Mouse (Mus musculus) myocyte (in vitro differentiated cells): ENCODE data around the gene Gck. TPM values are rescaled to one million over a fixed set of nuclear protein-coding genes. Genes with fewer than 3 reads are reported as not detected.
"Not testable (repeated sequence)": the region's sequence is repeated elsewhere in the genome, so short reads cannot be mapped to it uniquely, and the experiment has no call there.

Experiments
- H3K27me3 ChIP-seq: one replicate; pipeline ENCODE4 v1.6.1; 2011; ENCODE audit not compliant: control insufficient read depth, insufficient read depth, insufficient read length
- H3K36me3 ChIP-seq: one replicate; pipeline ENCODE4 v1.6.1; 2011; ENCODE audit not compliant: control insufficient read depth, insufficient read depth
- H3K4me2 ChIP-seq: one replicate; pipeline ENCODE4 v1.6.1; 2011; ENCODE audit warnings: low read depth, control low read depth
- H3K4me3 ChIP-seq: one replicate; pipeline ENCODE4 v1.5.1; 2011; ENCODE audit warnings: mild to moderate bottlenecking, control low read depth, moderate library complexity
- H3K79me2 ChIP-seq: one replicate; pipeline ENCODE4 v1.6.1; 2011; ENCODE audit not compliant: control insufficient read depth, insufficient read depth
- H3ac ChIP-seq: one replicate; pipeline ENCODE4 v1.6.1; 2011; ENCODE audit not compliant: control insufficient read depth, insufficient read length
- CEBPB ChIP-seq: IDR thresholded peaks from 2 replicates; pipeline ENCODE4 v1.6.1; 2011; ENCODE audit warnings: mild to moderate bottlenecking, moderate library complexity; ENCODE audit not compliant: poor library complexity, insufficient read depth, severe bottlenecking
- E2F4 ChIP-seq: IDR thresholded peaks from one replicate; pipeline ENCODE4 v1.6.1; 2011; ENCODE audit warnings: mild to moderate bottlenecking, control low read depth, moderate library complexity; ENCODE audit not compliant: insufficient read depth
- MAX ChIP-seq: IDR thresholded peaks from one replicate; pipeline ENCODE4 v1.6.1; 2011; ENCODE audit warnings: low read depth, mild to moderate bottlenecking, control low read depth
- MYOD1 ChIP-seq, 3 experiments: IDR thresholded peaks; one replicate each; pipeline ENCODE4 v1.6.1; 2011; ENCODE audit warnings: control low read depth in 2 of 3, low read depth in 2 of 3, mild to moderate bottlenecking in 2 of 3, moderate library complexity in 1 of 3; ENCODE audit not compliant: insufficient read length in 2 of 3, control insufficient read depth in 1 of 3
- MYOG ChIP-seq, 3 experiments: IDR thresholded peaks; one replicate each; pipeline ENCODE4 v1.6.1; 2011; ENCODE audit warnings: control low read depth in 2 of 3, low read depth in 2 of 3, mild to moderate bottlenecking in 2 of 3; ENCODE audit not compliant: insufficient read length in 2 of 3, control insufficient read depth in 1 of 3, insufficient read depth in 1 of 3
- POLR2A ChIP-seq: IDR thresholded peaks from one replicate; pipeline ENCODE4 v1.6.1; 2011; ENCODE audit warnings: low read depth, mild to moderate bottlenecking, control low read depth, moderate library complexity; ENCODE audit not compliant: insufficient read length
- POLR2AphosphoS2 ChIP-seq: IDR thresholded peaks from one replicate; pipeline ENCODE4 v1.6.1; 2011; ENCODE audit warnings: low read depth, control low read depth; ENCODE audit not compliant: insufficient read length
- REST ChIP-seq: IDR thresholded peaks from one replicate; pipeline ENCODE4 v1.6.1; 2011; ENCODE audit warnings: mild to moderate bottlenecking, control low read depth, moderate library complexity; ENCODE audit not compliant: insufficient read depth, insufficient read length
- SRF ChIP-seq: IDR thresholded peaks from one replicate; pipeline ENCODE4 v1.6.1; 2011; ENCODE audit warnings: low read depth; ENCODE audit not compliant: control insufficient read depth, insufficient read length
- TCF12 ChIP-seq: IDR thresholded peaks from one replicate; pipeline ENCODE4 v1.6.1; 2011; ENCODE audit warnings: mild to moderate bottlenecking, control low read depth; ENCODE audit not compliant: poor library complexity, insufficient read depth, severe bottlenecking
- TCF3 ChIP-seq: IDR thresholded peaks from one replicate; pipeline ENCODE4 v1.6.1; 2011; ENCODE audit warnings: low read depth, control low read depth; ENCODE audit not compliant: insufficient read length
- USF1 ChIP-seq: IDR thresholded peaks from one replicate; pipeline ENCODE4 v1.6.1; 2011; ENCODE audit warnings: low read depth, mild to moderate bottlenecking, control low read depth, moderate library complexity
- polyA plus RNA-seq: library from polyadenylated mRNA; unstranded; fragments of >200 nt; fragmentation: generic; extraction: Trizol; gene quantifications from one replicate; pipeline ENCODE4 v1.2.1, GENCODE M21; 2012; ENCODE audit warnings: missing spikeins

The Gck gene
- polyA plus RNA-seq, 1 experiment, result 0.07 TPM

DNA sequence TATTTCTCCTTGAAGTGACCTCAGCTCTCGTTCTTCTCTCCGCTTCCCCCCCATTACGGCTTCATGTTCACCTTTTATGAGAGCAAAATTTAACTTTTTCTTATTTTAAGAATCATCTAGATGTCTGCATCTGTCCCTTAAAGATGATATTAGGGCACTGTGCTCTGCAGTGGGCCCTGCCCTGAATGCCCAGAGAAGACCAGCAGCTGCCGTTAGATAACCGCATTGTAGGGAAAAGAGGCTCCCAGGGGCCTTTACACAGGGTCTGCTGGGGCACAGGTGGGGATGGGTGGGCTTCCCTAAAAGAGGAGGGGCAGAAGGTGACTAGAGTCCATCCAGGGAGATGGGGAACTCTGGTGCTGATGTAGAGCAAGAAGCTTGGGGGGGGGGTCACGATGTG, 56.1 kb downstream of the Gck start:
- no peak overlapping the region for H3ac ChIP-seq
- no peak for TF ChIP-seq POLR2A
- TF ChIP-seq SRF, result no peak
- no peak for TF ChIP-seq REST
- no peak for TF ChIP-seq POLR2AphosphoS2
- TF ChIP-seq USF1, result no peak
- TF ChIP-seq E2F4, result no peak
- no peak for TF ChIP-seq CEBPB
- no peak for TF ChIP-seq TCF12
- TF ChIP-seq MYOD1 (IDR thresholded peaks at IDR 0.05; ENCODE audit: control insufficient read depth in 1 of 3, insufficient read length in 2 of 3, low read depth in 2 of 3), result no peak
- no peaks in the 10 kb centered on the region for H3K36me3 ChIP-seq
- H3K79me2 ChIP-seq, result no peaks in the 10 kb centered on the region
- H3K4me2 ChIP-seq, result no peak overlapping the region
- no peaks in the 10 kb centered on the region for H3K27me3 ChIP-seq
- no peak overlapping the region for H3K4me3 ChIP-seq

GRCm38 (mm10) chr11:5892810-5893368, 57.0 kb downstream of the Gck start:
- Histone ChIP-seq H3K4me2 (no peak overlapping the region), H3K4me3 (no peak overlapping the region), H3K27me3 (no peaks in the 10 kb centered on the region), H3K79me2 (no peaks in the 10 kb centered on the region), H3K36me3 (no peaks in the 10 kb centered on the region), H3ac (no peak overlapping the region)
- no peak for TF ChIP-seq MYOD1 (IDR thresholded peaks at IDR 0.05; ENCODE audit: control insufficient read depth in 1 of 3, insufficient read length in 2 of 3, low read depth in 2 of 3)
- TF ChIP-seq SRF, result no peak
- TF ChIP-seq POLR2AphosphoS2, result no peak
- TF ChIP-seq MAX, result no peak
- no peak for TF ChIP-seq USF1
- TF ChIP-seq TCF3, result no peak
- no peak for TF ChIP-seq TCF12
- TF ChIP-seq POLR2A, result no peak
- no peak for TF ChIP-seq REST
- TF ChIP-seq E2F4, result no peak
- TF ChIP-seq CEBPB, result no peak
- no peak for TF ChIP-seq MYOG (IDR thresholded peaks at IDR 0.05; ENCODE audit: control insufficient read depth in 1 of 3, insufficient read depth in 1 of 3, insufficient read length in 2 of 3, low read depth in 2 of 3)

DNA sequence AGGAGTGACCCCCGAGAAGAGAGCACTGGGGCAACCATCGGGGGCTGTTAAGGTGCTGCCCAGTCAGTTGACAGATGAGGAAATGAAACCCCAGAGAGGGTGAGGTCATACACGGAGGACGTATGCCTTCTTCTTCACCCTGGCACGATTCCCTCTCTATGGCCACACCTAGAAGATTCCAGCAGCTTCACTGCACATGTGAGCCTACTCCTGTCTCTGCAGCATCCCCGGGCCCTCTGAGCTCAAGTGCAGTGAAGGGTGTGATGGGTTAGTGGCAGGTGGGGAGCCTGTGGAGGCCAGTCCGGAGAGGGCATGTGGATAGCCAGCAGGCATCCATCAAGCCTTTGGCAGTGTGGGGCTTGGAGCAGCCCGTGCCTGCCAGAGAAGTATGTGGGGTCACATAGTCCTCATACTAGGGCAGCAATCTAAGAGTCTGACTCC, 57.7 kb downstream of the Gck start:
- Histone ChIP-seq H3K36me3 (no peaks in the 10 kb centered on the region), H3K4me2 (peak overlapping the region; percentile 23)
- no peak for TF ChIP-seq MAX
- TF ChIP-seq CEBPB, result no peak
- TF ChIP-seq POLR2A, result no peak
- no peak for TF ChIP-seq SRF
- TF ChIP-seq USF1, result no peak
- peak in 1 of 3 experiments; percentile 13 for TF ChIP-seq MYOG (IDR thresholded peaks at IDR 0.05; ENCODE audit: control insufficient read depth in 1 of 3, insufficient read depth in 1 of 3, insufficient read length in 2 of 3, low read depth in 2 of 3)
- TF ChIP-seq MYOD1 (IDR thresholded peaks at IDR 0.05; ENCODE audit: control insufficient read depth in 1 of 3, insufficient read length in 2 of 3, low read depth in 2 of 3), result peak in 1 of 3 experiments; percentile 6

GRCm38 (mm10) chr11:5888563-5888962, 61.3 kb downstream of the Gck start:
- not testable (repeated sequence) for H3K4me3 ChIP-seq, H3K4me2 ChIP-seq, H3K79me2 ChIP-seq, H3ac ChIP-seq, H3K27me3 ChIP-seq, H3K36me3 ChIP-seq

More for the DNA sequence above, 57.7 kb downstream of the Gck start:
- H3K4me3 ChIP-seq, result no peak overlapping the region
- H3K27me3 ChIP-seq, result no peaks in the 10 kb centered on the region
- no peaks in the 10 kb centered on the region for H3K79me2 ChIP-seq
- H3ac ChIP-seq, result no peak overlapping the region

DNA sequence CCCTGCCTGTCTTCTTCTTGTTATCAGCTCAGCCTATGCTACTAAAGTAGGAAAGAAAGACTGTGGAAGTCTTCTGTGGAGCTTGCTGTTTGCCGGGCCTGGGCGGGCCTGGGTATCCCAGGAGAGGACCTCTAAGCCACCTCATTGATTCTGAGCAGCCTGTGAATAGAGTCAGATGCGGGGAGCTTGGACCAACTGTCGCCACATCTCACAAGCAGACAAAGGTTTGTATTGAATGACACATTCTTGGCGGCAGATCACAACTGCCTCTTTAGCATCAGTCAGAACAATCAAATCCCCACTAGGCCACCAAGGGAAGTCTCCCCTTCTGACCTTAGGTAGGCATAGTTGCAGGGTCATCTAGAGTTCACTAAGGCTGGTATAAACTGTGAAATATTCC, 62.6 kb downstream of the Gck start:
- TF ChIP-seq POLR2A (no peak), MAX (no peak), SRF (no peak), MYOG (IDR thresholded peaks at IDR 0.05; ENCODE audit: control insufficient read depth in 1 of 3, insufficient read depth in 1 of 3, insufficient read length in 2 of 3, low read depth in 2 of 3) (no peak), USF1 (no peak), REST (no peak)
- Histone ChIP-seq H3K4me2 (no peak overlapping the region), H3K36me3 (no peaks in the 10 kb centered on the region), H3ac (no peak overlapping the region), H3K4me3 (no peak overlapping the region), H3K27me3 (no peaks in the 10 kb centered on the region), H3K79me2 (no peaks in the 10 kb centered on the region)

- Histone ChIP-seq H3ac (no peak overlapping the region), H3K4me2 (no peak overlapping the region), H3K36me3 (no peaks in the 10 kb centered on the region), H3K79me2 (no peaks in the 10 kb centered on the region), H3K4me3 (no peak overlapping the region), H3K27me3 (no peaks in the 10 kb centered on the region)
- no peak for TF ChIP-seq MYOG (IDR thresholded peaks at IDR 0.05; ENCODE audit: control insufficient read depth in 1 of 3, insufficient read depth in 1 of 3, insufficient read length in 2 of 3, low read depth in 2 of 3)
- no peak for TF ChIP-seq POLR2AphosphoS2
- TF ChIP-seq TCF12, result no peak
- TF ChIP-seq SRF, result no peak
These were observed 63.7 kb downstream of the Gck start for GRCm38 (mm10) chr11:5886187-5886586.
